Mouse (Mus musculus) adrenal gland, postnatal 36 days (tissue): ENCODE measurements around the gene Tyw5. TPM values are rescaled to one million over a fixed set of nuclear protein-coding genes. Genes with fewer than 3 reads are reported as not detected.

Experiments used
- DNase-seq, 2 experiments: peaks; one replicate each; pipeline ENCODE4 v3.0.0; 2021; ENCODE audit warnings: mixed read lengths in 1 of 2
- total RNA-seq, 2 experiments: library from RNA; stranded (reverse); gene quantifications; 2 replicates each; pipeline ENCODE4 v1.2.3; 2021

The Tyw5 gene
- total RNA-seq, 2 experiments from 2014 or later, result 18.1 to 18.3 TPM

- DNase-seq, result peak in 1 of 2 experiments; percentile 7
These were observed 19.0 kb downstream of the Tyw5 start for GRCm38 (mm10) chr1:57387876-57388275.

GRCm38 (mm10) chr1:57386519-57386918, 20.4 kb downstream of the Tyw5 start:
- no peak for DNase-seq

- DNase-seq, result peak; percentile 97 to 98
These were observed 29.2 kb downstream of the Tyw5 start, which contains the start of gene 1700066M21Rik for GRCm38 (mm10) chr1:57377376-57378341. Gene 1700066M21Rik, plus strand, starts transcription at chr1:57377620.

- DNase-seq, result no peak
These were observed 30.1 kb downstream of the Tyw5 start for GRCm38 (mm10) chr1:57376806-57377205.

- DNase-seq, result no peak
These were observed 31.6 kb downstream of the Tyw5 start for GRCm38 (mm10) chr1:57375276-57375675.

GRCm38 (mm10) chr1:57370451-57370850, 36.5 kb downstream of the Tyw5 start:
- DNase-seq, result no peak

- DNase-seq, result no peak
These were observed 37.8 kb downstream of the Tyw5 start for GRCm38 (mm10) chr1:57369111-57369510.

- DNase-seq, result no peak
These were observed 39.5 kb downstream of the Tyw5 start for GRCm38 (mm10) chr1:57367446-57367845.

GRCm38 (mm10) chr1:57358546-57358945, 48.4 kb downstream of the Tyw5 start:
- no peak for DNase-seq

GRCm38 (mm10) chr1:57351941-57352340, 55.0 kb downstream of the Tyw5 start:
- DNase-seq, result no peak

- DNase-seq, result no peak
These were observed 59.4 kb downstream of the Tyw5 start for GRCm38 (mm10) chr1:57347487-57347886.

GRCm38 (mm10) chr1:57341197-57341596, 65.7 kb downstream of the Tyw5 start:
- no peak for DNase-seq

- no peak for DNase-seq
These were observed 67.6 kb downstream of the Tyw5 start for GRCm38 (mm10) chr1:57339156-57339796.

Other genes starting within 250 kb of the Tyw5 start
- gene 1700066M21Rik, start 29.5 kb downstream of the Tyw5 start, total RNA-seq, result 1 to 10 TPM; 7.0 to 8.4 TPM
- gene Maip1, start 773 bp downstream of the Tyw5 start, total RNA-seq, result 10 to 100 TPM; 10.9 to 12.4 TPM